Mouse (Mus musculus) forebrain, postnatal 0 days (tissue): ENCODE measurements around the gene Gatad1. TPM values are rescaled to one million over a fixed set of nuclear protein-coding genes. Genes with fewer than 3 reads are reported as not detected.
"Not testable (repeated sequence)": the region's sequence is repeated elsewhere in the genome, so short reads cannot be mapped to it uniquely, and the experiment has no call there.

Experiments used
- ATAC-seq: fragments of 200-750 bp; cut with Nextera tagmentation; 2 replicates; pipeline ENCODE4 v1.8.0; 2017; ENCODE audit warnings: mild to moderate bottlenecking, moderate library complexity
- DNase-seq: peaks from one replicate; pipeline ENCODE4 v3.0.0-alpha.2; 2015
- H3K27ac ChIP-seq: fragments of 300-500 bp; sonication (generic); 2 replicates; pipeline ENCODE4 v1.5.1; 2014; ENCODE audit warnings: low read depth, mild to moderate bottlenecking, antibody characterized with exemption, low read length, moderate library complexity, mixed read lengths
- H3K27me3 ChIP-seq: fragments of 300-500 bp; sonication (generic); 2 replicates; pipeline ENCODE4 v1.6.1; 2014; ENCODE audit warnings: mild to moderate bottlenecking, low read length, mixed read lengths; ENCODE audit not compliant: insufficient read depth
- H3K36me3 ChIP-seq: fragments of 300-500 bp; sonication (generic); 2 replicates; pipeline ENCODE4 v1.6.1; 2014; ENCODE audit warnings: mild to moderate bottlenecking, moderate library complexity; ENCODE audit not compliant: insufficient read depth
- H3K4me1 ChIP-seq: fragments of 300-500 bp; sonication (generic); 2 replicates; pipeline ENCODE4 v1.6.1; 2014; ENCODE audit warnings: antibody characterized with exemption; ENCODE audit not compliant: insufficient read depth
- H3K4me2 ChIP-seq: fragments of 300-500 bp; sonication (generic); 2 replicates; pipeline ENCODE4 v1.6.1; 2014; ENCODE audit warnings: low read depth, mild to moderate bottlenecking, moderate library complexity
- H3K4me3 ChIP-seq: fragments of 300-500 bp; sonication (generic); 2 replicates; pipeline ENCODE4 v1.5.1; 2014; ENCODE audit warnings: low read depth, low read length, mixed read lengths
- H3K9ac ChIP-seq: fragments of 300-500 bp; sonication (generic); 2 replicates; pipeline ENCODE4 v1.6.1; 2014; ENCODE audit warnings: mild to moderate bottlenecking
- H3K9me3 ChIP-seq: fragments of 300-500 bp; sonication (generic); 2 replicates; pipeline ENCODE4 v1.6.1; 2016; ENCODE audit warnings: low read length
- CTCF ChIP-seq: sonication (generic); IDR thresholded peaks from 2 replicates; pipeline ENCODE4 v1.5.1; 2016; ENCODE audit warnings: antibody characterized with exemption, control low read depth, low read depth
- WGBS: fragments of 180-500 bp; shearing (Covaris S2); extraction: QIAGEN DNeasy Blood & Tissue Kit; methylation state at CpG from one replicate; pipeline ENCODE4 v1.1.7; 2014; 5-methylcytosine and 5-hydroxymethylcytosine counted together
- polyA plus RNA-seq: library from polyadenylated mRNA; unstranded; fragments of >200 nt; fragmentation: Nextera tagmentation; extraction: Ambion mirVana; gene quantifications from 2 replicates; pipeline ENCODE4 v1.2.1, GENCODE M21; 2015
- total RNA-seq: library from RNA; depleted of rRNA; stranded (reverse); fragments of >200 nt; gene quantifications from 2 replicates; pipeline ENCODE4 v1.2.3, GENCODE M21; 2014

Gatad1 gene
- total and polyA plus RNA-seq, 2 experiments from 2014 or later, result 79.0 to 109 TPM

GRCm38 (mm10) chr5:3669938-3670554 is 13.1 kb upstream of the Gatad1 start:
- Histone ChIP-seq H3K4me3 (no peak overlapping the region), H3K9ac (no peak overlapping the region), H3K36me3 (no peaks in the 10 kb centered on the region), H3K9me3 (no peaks in the 10 kb centered on the region), H3K4me1 (no peaks in the 10 kb centered on the region), H3K4me2 (no peak overlapping the region), H3K27me3 (no peaks in the 10 kb centered on the region), H3K27ac (no peak overlapping the region)
- TF ChIP-seq CTCF, result no peak
- DNase-seq, result no peak
- WGBS, result 96% methylated on average over 6 of the region's 6 CpGs
- no peak for ATAC-seq

- no peaks in the 10 kb centered on the region for H3K9me3 ChIP-seq
- no peaks in the 10 kb centered on the region for H3K27me3 ChIP-seq
- no peak overlapping the region for H3K4me2 ChIP-seq
- 89% methylated on average over 12 of the region's 12 CpGs for WGBS
- H3K9ac ChIP-seq, result no peak overlapping the region
- H3K27ac ChIP-seq, result no peak overlapping the region
- no peaks in the 10 kb centered on the region for H3K36me3 ChIP-seq
- no peak for TF ChIP-seq CTCF
- DNase-seq, result no peak
- ATAC-seq, result no peak
- no peaks in the 10 kb centered on the region for H3K4me1 ChIP-seq
- no peak overlapping the region for H3K4me3 ChIP-seq
Observed at GRCm38 (mm10) chr5:3666585-3666984, 9.6 kb upstream of the Gatad1 start.

DNA sequence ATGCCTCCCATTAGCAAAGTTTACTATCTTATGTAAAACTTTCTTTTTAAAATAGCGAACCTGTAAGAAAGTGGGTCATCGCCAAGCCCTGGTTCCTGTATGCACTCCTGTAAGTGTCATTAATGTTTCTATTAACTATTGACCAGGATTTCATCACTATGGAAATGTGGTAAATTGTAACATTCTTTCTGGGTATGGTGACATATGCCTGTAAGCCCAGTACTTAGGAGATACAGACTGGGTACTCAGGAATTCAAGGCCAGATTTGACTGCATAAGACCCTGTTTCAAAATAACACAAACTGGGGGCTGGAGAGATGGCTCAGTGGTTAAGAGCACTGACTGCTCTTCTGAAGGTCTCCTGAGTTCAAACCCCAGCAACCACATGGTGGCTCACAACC is 8.2 kb upstream of the Gatad1 start:
- H3K36me3 ChIP-seq, result no peaks in the 10 kb centered on the region
- ATAC-seq, result no peak
- H3K4me1 ChIP-seq, result no peaks in the 10 kb centered on the region
- no peaks in the 10 kb centered on the region for H3K9me3 ChIP-seq
- H3K9ac ChIP-seq, result no peak overlapping the region
- no peak for DNase-seq
- H3K4me3 ChIP-seq, result no peak overlapping the region
- TF ChIP-seq CTCF, result no peak
- no peaks in the 10 kb centered on the region for H3K27me3 ChIP-seq
- WGBS, result 91% methylated on average over 2 of the region's 2 CpGs
- H3K4me2 ChIP-seq, result no peak overlapping the region
- H3K27ac ChIP-seq, result no peak overlapping the region

- H3K4me2 ChIP-seq, result no peak overlapping the region
Observed at GRCm38 (mm10) chr5:3653801-3654200, 3.2 kb downstream of the Gatad1 start.

GRCm38 (mm10) chr5:3652903-3653575 is 3.9 kb downstream of the Gatad1 start:
- not testable (repeated sequence) for ATAC-seq, H3K9ac ChIP-seq, H3K27me3 ChIP-seq, H3K9me3 ChIP-seq, H3K36me3 ChIP-seq, H3K4me3 ChIP-seq, H3K4me1 ChIP-seq, DNase-seq, H3K4me2 ChIP-seq, H3K27ac ChIP-seq
- 94% methylated on average over 16 of the region's 25 CpGs for WGBS

More at GRCm38 (mm10) chr5:3653801-3654200, 3.2 kb downstream of the Gatad1 start:
- TF ChIP-seq CTCF, result no peak
- no peak for DNase-seq
- H3K27me3 ChIP-seq, result no peaks in the 10 kb centered on the region
- H3K4me3 ChIP-seq, result no peak overlapping the region
- H3K4me1 ChIP-seq, result no peaks in the 10 kb centered on the region
- WGBS, result 88% methylated on average over 4 of the region's 4 CpGs
- H3K9me3 ChIP-seq, result no peaks in the 10 kb centered on the region
- no peaks in the 10 kb centered on the region for H3K36me3 ChIP-seq
- no peak for ATAC-seq
- no peak overlapping the region for H3K27ac ChIP-seq
- H3K9ac ChIP-seq, result no peak overlapping the region

GRCm38 (mm10) chr5:3651621-3652020 is 5.4 kb downstream of the Gatad1 start:
- Histone ChIP-seq H3K4me2 (no peak overlapping the region), H3K27ac (no peak overlapping the region), H3K27me3 (no peaks in the 10 kb centered on the region), H3K4me3 (no peak overlapping the region), H3K4me1 (no peaks in the 10 kb centered on the region), H3K9ac (no peak overlapping the region), H3K9me3 (no peaks in the 10 kb centered on the region), H3K36me3 (no peaks in the 10 kb centered on the region)
- WGBS, result 91% methylated on average over 5 of the region's 5 CpGs
- no peak for TF ChIP-seq CTCF
- DNase-seq (no peak), ATAC-seq (no peak)

- 63% methylated on average over 6 of the region's 6 CpGs for whole genome bisulfite sequencing
- TF ChIP-seq CTCF, result no peak
- no peak within 1 kb of the TSS for H3K4me2 ChIP-seq
- ATAC-seq (no peak), DNase-seq (no peak)
- H3K27ac ChIP-seq, result no peak within 1 kb of the TSS
- no peaks in the 10 kb centered on the region for H3K9me3 ChIP-seq
- no peaks in the 10 kb centered on the region for H3K36me3 ChIP-seq
- H3K27me3 ChIP-seq, result no peaks in the 10 kb centered on the region
- H3K9ac ChIP-seq, result no peak within 1 kb of the TSS
- no peak within 1 kb of the TSS for H3K4me3 ChIP-seq
- H3K4me1 ChIP-seq, result no peaks in the 10 kb centered on the region
Observed at GRCm38 (mm10) chr5:3650881-3651280, 6.1 kb downstream of the Gatad1 start, which contains the start of gene Tmbim7. TSS of gene Tmbim7 (plus strand) at chr5:3651181.
